Mouse (Mus musculus) thymus, adult 2 months (tissue): Measurements from ENCODE around the gene Ube2o.

Experiments
- CTCF ChIP-seq: fragments of 200-500 bp; IDR thresholded peaks from 2 replicates; pipeline ENCODE4 v1.5.1; 2012; ENCODE audit warnings: mild to moderate bottlenecking, control low read depth, low read length, moderate library complexity, borderline replicate concordance; ENCODE audit not compliant: control insufficient read depth, poor library complexity, insufficient read depth; ENCODE audit errors: extremely low read depth
- POLR2A ChIP-seq: fragments of 200-500 bp; IDR thresholded peaks from 2 replicates; pipeline ENCODE4 v1.6.1; 2012; ENCODE audit warnings: mild to moderate bottlenecking, low read length, control low read depth, moderate library complexity; ENCODE audit not compliant: control insufficient read depth, poor library complexity, insufficient read depth; ENCODE audit errors: extremely low read depth

DNA sequence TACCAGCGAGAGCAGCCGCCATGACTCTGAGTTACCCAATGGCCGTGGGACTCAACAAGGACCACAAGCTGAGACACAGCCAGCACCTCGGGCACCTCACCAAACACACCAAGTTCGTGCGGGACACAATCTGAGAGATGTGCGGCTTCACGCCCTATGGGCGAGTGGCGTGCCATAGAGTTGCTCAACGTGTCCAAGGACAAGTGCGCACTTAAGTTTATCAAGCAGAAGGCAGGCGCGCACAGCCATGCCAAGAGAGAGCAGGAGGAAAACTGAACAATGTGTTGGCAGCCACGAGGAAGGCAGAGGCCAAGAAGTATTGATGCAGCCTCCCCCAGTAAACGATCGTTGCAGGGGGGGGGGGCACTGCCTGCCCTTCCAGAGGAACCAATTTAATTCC, 76.7 kb downstream of the Ube2o start:
- TF ChIP-seq POLR2A (no peak), CTCF (no peak)
